Comparison of ENCODE assay signal across 29 mouse cellular contexts in genomic region chr11:98668984-98669383, GRCm38 (mm10). TPM values are rescaled to one million over a fixed set of nuclear protein-coding genes. Genes with fewer than 3 reads are reported as not detected.
A peak's percentile ranks its signal among the peaks of the same experiment; 100 is the strongest.
DNase-seq lines count a peak whose midpoint lies in the region; ATAC-seq and TF ChIP-seq lines count a peak whose summit lies in the region.
"Had no signal": no experiment of that assay in that cellular context is flagged by ENCODE, and none has a peak within 500 bp of the region (broad histone marks: within the 10 kb centered on the region; RNA-seq: fewer than 3 reads in every experiment).

No protein-coding gene starts in this region.

- H3K36me3 ChIP-seq in midbrain, embryonic 11.5 days (ENCODE audit: control insufficient read depth, insufficient read depth, low read length): no peaks in the 10 kb centered on the region
- H3K36me3 ChIP-seq in midbrain, embryonic 14.5 days (ENCODE audit: control insufficient read depth, insufficient read depth, low read length): no peaks in the 10 kb centered on the region
- no peaks in the 10 kb centered on the region for H3K36me3 ChIP-seq in CH12.LX (replicated peaks in 1 of 2; ENCODE audit: control insufficient read depth in 1 of 2, insufficient read depth in 1 of 2, low read length in 1 of 2)
- H3K36me3 ChIP-seq: embryonic facial prominence, embryonic 10.5 days; embryonic facial prominence, embryonic 12.5 days; forebrain, embryonic 15.5 days had no signal

- no peak for ATAC-seq in midbrain, embryonic 11.5 days (ENCODE audit: low FRiP score)
- no peak for ATAC-seq in midbrain, embryonic 14.5 days (ENCODE audit: low FRiP score, low TSS enrichment)
- ATAC-seq in megakaryocyte progenitor cell, adult 5-6 weeks (replicated peaks; ENCODE audit: poor library complexity): no peak
- ATAC-seq: activated CD4-positive, CD25-positive, alpha-beta regulatory T cell, adult 4 months; CD4-positive, CD25-positive, alpha-beta regulatory T cell, adult 4 months; forebrain, embryonic 13.5 days; forebrain, embryonic 15.5 days; forebrain, postnatal 0 days; Patski had no signal

- TF ChIP-seq RAD21 in CH12.LX (IDR thresholded peaks at IDR 0.05; ENCODE audit: low read depth, low read length): no peak

- in situ Hi-C loops in CH12.LX (cut with MboI; ENCODE audit: low pct_ligation_motif_present, low pct_unique_long_range_greater_than_20kb, low sequenced_read_pairs): no loop called here

- H3K4me2 ChIP-seq in midbrain, embryonic 11.5 days: no peak overlapping the region
- H3K4me2 ChIP-seq in midbrain, embryonic 14.5 days (ENCODE audit: low read length): no peak overlapping the region
- no peak overlapping the region for H3K4me2 ChIP-seq in CH12.LX (ENCODE audit: insufficient read depth, low read depth, poor library complexity, severe bottlenecking)
- H3K4me2 ChIP-seq: embryonic facial prominence, embryonic 12.5 days; forebrain, embryonic 13.5 days; forebrain, embryonic 15.5 days had no signal

- WGBS in midbrain, embryonic 11.5 days: 75% methylated on average over 2 of the region's 2 CpGs
- WGBS in midbrain, embryonic 14.5 days: 74% methylated on average over 2 of the region's 2 CpGs

- H3K79me2 ChIP-seq in CH12.LX (replicated peaks; ENCODE audit: control insufficient read depth, extremely low read depth, insufficient read depth, poor library complexity, severe bottlenecking): no peaks in the 10 kb centered on the region

- no peaks in the 10 kb centered on the region for H3K4me1 ChIP-seq in midbrain, embryonic 11.5 days (ENCODE audit: control insufficient read depth, insufficient read depth, low read length)
- no peaks in the 10 kb centered on the region for H3K4me1 ChIP-seq in midbrain, embryonic 14.5 days (ENCODE audit: control insufficient read depth, insufficient read depth, low read length)
- H3K4me1 ChIP-seq in CH12.LX (ENCODE audit: control insufficient read depth in 1 of 2, insufficient read depth in 2 of 2): peaks cover 6 to 27% of the 10 kb centered on the region in 2 experiments; a peak in 3 of 4 replicates
- H3K4me1 ChIP-seq: embryonic facial prominence, embryonic 10.5 days; embryonic facial prominence, embryonic 12.5 days; forebrain, embryonic 13.5 days; forebrain, embryonic 15.5 days had no signal

- H3K27me3 ChIP-seq in midbrain, embryonic 11.5 days (ENCODE audit: control insufficient read depth, insufficient read depth, low read length): no peaks in the 10 kb centered on the region
- H3K27me3 ChIP-seq in midbrain, embryonic 14.5 days (ENCODE audit: control insufficient read depth, insufficient read depth, low read length): no peaks in the 10 kb centered on the region
- peaks cover 61% of the 10 kb centered on the region for H3K27me3 ChIP-seq in CH12.LX (replicated peaks)

- TF ChIP-seq POLR2A in CH12.LX (IDR thresholded peaks at IDR 0.05; ENCODE audit: low read depth, low read length): no peak

- no peak overlapping the region for H3K27ac ChIP-seq in midbrain, embryonic 11.5 days (ENCODE audit: low read depth, low read length)
- no peak overlapping the region for H3K27ac ChIP-seq in midbrain, embryonic 14.5 days (replicated peaks; ENCODE audit: low read depth, low read length)
- no peak overlapping the region for H3K27ac ChIP-seq in CH12.LX (ENCODE audit: insufficient read depth, low read depth)
- H3K27ac ChIP-seq: embryonic facial prominence, embryonic 10.5 days; embryonic facial prominence, embryonic 12.5 days; forebrain, embryonic 13.5 days; forebrain, embryonic 15.5 days had no signal

- no peak overlapping the region for H3K4me3 ChIP-seq in midbrain, embryonic 11.5 days (ENCODE audit: low read depth, low read length)
- H3K4me3 ChIP-seq in midbrain, embryonic 14.5 days (replicated peaks; ENCODE audit: low read depth, low read length): no peak overlapping the region
- no peak overlapping the region for H3K4me3 ChIP-seq in CH12.LX (replicated peaks in 1 of 3; ENCODE audit: low read depth in 2 of 3, low read length in 2 of 3, poor library complexity in 1 of 3)
- H3K4me3 ChIP-seq: embryonic facial prominence, embryonic 10.5 days; embryonic facial prominence, embryonic 12.5 days; forebrain, embryonic 13.5 days; forebrain, embryonic 15.5 days had no signal

- TF ChIP-seq EP300 in CH12.LX (IDR thresholded peaks at IDR 0.05; ENCODE audit: low read length): no peak

- dilution Hi-C loops in CH12.LX (cut with MboI; ENCODE audit: extremely low pct_ligation_motif_present, extremely low pct_unique_long_range_greater_than_20kb, low sequenced_read_pairs): no loop called here

- no peak for TF ChIP-seq CTCF in CH12.LX (conservative IDR thresholded peaks at IDR 0.05 in 1 of 2, IDR thresholded peaks at IDR 0.05 in 1 of 2; ENCODE audit: low read depth in 2 of 2, low read length in 2 of 2)

- no peaks in the 10 kb centered on the region for H3K9me3 ChIP-seq in midbrain, embryonic 11.5 days (ENCODE audit: control insufficient read depth, low read length)
- no peaks in the 10 kb centered on the region for H3K9me3 ChIP-seq in midbrain, embryonic 14.5 days (ENCODE audit: control insufficient read depth, low read length)
- no peaks in the 10 kb centered on the region for H3K9me3 ChIP-seq in CH12.LX (replicated peaks; ENCODE audit: low read length)
- H3K9me3 ChIP-seq: embryonic facial prominence, embryonic 10.5 days; embryonic facial prominence, embryonic 12.5 days; forebrain, embryonic 13.5 days; forebrain, embryonic 15.5 days had no signal

- no peak overlapping the region for H3K9ac ChIP-seq in midbrain, embryonic 11.5 days (ENCODE audit: low read length)
- no peak overlapping the region for H3K9ac ChIP-seq in midbrain, embryonic 14.5 days (replicated peaks; ENCODE audit: low read length)
- no peak overlapping the region for H3K9ac ChIP-seq in CH12.LX (ENCODE audit: insufficient read depth, low read depth)
- H3K9ac ChIP-seq: embryonic facial prominence, embryonic 12.5 days; forebrain, embryonic 13.5 days; forebrain, embryonic 15.5 days; forebrain, postnatal 0 days had no signal

- DNase-seq in midbrain, embryonic 11.5 days (ENCODE audit: low spot score, missing footprints): peak; percentile 19
- DNase-seq in midbrain, embryonic 14.5 days: no peak
- DNase-seq in thymus, postnatal 14 days: peak; percentile 31
- no peak for DNase-seq in thymus, postnatal 10 days (ENCODE audit: low spot score in 2 of 2)
- peak; percentile 35 for DNase-seq in CH12.LX (ENCODE audit: extremely low read depth)
- DNase-seq in lung, postnatal 10 days: no peak
- DNase-seq: adrenal gland, adult 8-10 months; adrenal gland, postnatal 14 days; adrenal gland, postnatal 36 days; B cell, adult 2 months; cerebellum, adult 11-12 months; cerebellum, adult 2 months; cerebellum, adult 9-10 months; cerebellum, postnatal 10 days; cerebellum, postnatal 25 days; forebrain, postnatal 0 days had no signal

TF ChIP-seq in CH12.LX, 34 proteins besides CTCF, POLR2A, EP300 and RAD21:
- no peak for TF ChIP-seq BHLHE40 (IDR thresholded peaks at IDR 0.05; ENCODE audit: low read depth, low read length)
- no peak for TF ChIP-seq ZNF384 (IDR thresholded peaks at IDR 0.05; ENCODE audit: low read depth, low read length)
- TF ChIP-seq ETS1 (conservative IDR thresholded peaks at IDR 0.05; ENCODE audit: low read depth, low read length): peak; percentile 48
- no peak for TF ChIP-seq MAX (IDR thresholded peaks at IDR 0.05; ENCODE audit: low read length)
- TF ChIP-seq JUN (IDR thresholded peaks at IDR 0.05; ENCODE audit: insufficient read depth, low read depth, low read length): no peak
- TF ChIP-seq GABPA (IDR thresholded peaks at IDR 0.05; ENCODE audit: insufficient replicate concordance, low read depth, low read length): no peak

RNA-seq across cellular contexts. Expression of gene Gsdma, which starts 4.8 kb away (rescaled TPM):
- polyA plus RNA-seq in midbrain, embryonic 11.5 days (2014; fragmentation: Nextera tagmentation; extraction: Ambion mirVana): not detected in 2 replicates
- polyA plus RNA-seq in midbrain, embryonic 14.5 days (2014; fragmentation: Nextera tagmentation; extraction: Ambion mirVana): not detected in 2 replicates
- total RNA-seq in CH12.LX (2012; rRNA removed) (not detected in 2 replicates), CH12.LX (2014; rRNA removed) (not detected in 2 replicates)
- polyA plus RNA-seq in CH12.LX (2012; ENCODE audit: insufficient read length, low read depth): 0.08 and 0.10 TPM in 2 replicates
- not detected in 2 replicates for total RNA-seq in megakaryocyte progenitor cell, adult 5-6 weeks (2015)
- total RNA-seq in megakaryocyte progenitor cell, adult 5-6 weeks (2017): not detected in 2 replicates
- total RNA-seq: adrenal gland, adult 18-20 months; adrenal gland, adult 8-10 months; adrenal gland, postnatal 36 days; forebrain, postnatal 0 days had no signal
- polyA plus RNA-seq: embryonic facial prominence, embryonic 10.5 days; forebrain, embryonic 11.5 days; forebrain, embryonic 13.5 days; forebrain, embryonic 15.5 days had no signal

RNA-seq across cellular contexts. Expression of gene Psmd3, which starts 13.4 kb away (rescaled TPM):
- polyA plus RNA-seq in midbrain, embryonic 11.5 days (2014; fragmentation: Nextera tagmentation; extraction: Ambion mirVana): 142 and 155 TPM in 2 replicates
- 135 and 164 TPM in 2 replicates for polyA plus RNA-seq in midbrain, embryonic 14.5 days (2014; fragmentation: Nextera tagmentation; extraction: Ambion mirVana)
- total RNA-seq in CH12.LX (2012; rRNA removed) (291 and 337 TPM in 2 replicates), CH12.LX (2014; rRNA removed) (163 and 166 TPM in 2 replicates)
- polyA plus RNA-seq in CH12.LX (2012; ENCODE audit: insufficient read length, low read depth): 345 and 354 TPM in 2 replicates
- total RNA-seq in megakaryocyte progenitor cell, adult 5-6 weeks (2015): 38.0 and 38.6 TPM in 2 replicates
- total RNA-seq in megakaryocyte progenitor cell, adult 5-6 weeks (2017): 70.9 and 71.9 TPM in 2 replicates

RNA-seq across cellular contexts. Expression of gene Gsdma2, which starts 22.4 kb away (rescaled TPM):
- not detected in 2 replicates for polyA plus RNA-seq in midbrain, embryonic 11.5 days (2014; fragmentation: Nextera tagmentation; extraction: Ambion mirVana)
- polyA plus RNA-seq in midbrain, embryonic 14.5 days (2014; fragmentation: Nextera tagmentation; extraction: Ambion mirVana): not detected in 2 replicates
- total RNA-seq in CH12.LX (2012; rRNA removed) (not detected in 2 replicates), CH12.LX (2014; rRNA removed) (not detected in 2 replicates)
- polyA plus RNA-seq in CH12.LX (2012; ENCODE audit: insufficient read length, low read depth): not detected in 2 replicates
- not detected in 2 replicates for total RNA-seq in megakaryocyte progenitor cell, adult 5-6 weeks (2015)
- total RNA-seq in megakaryocyte progenitor cell, adult 5-6 weeks (2017): not detected in 2 replicates
- total RNA-seq: ES-E14; forebrain, postnatal 0 days had no signal
- polyA plus RNA-seq: activated CD4-positive, CD25-positive, alpha-beta regulatory T cell, adult 4 months; CD4-positive, CD25-positive, alpha-beta regulatory T cell, adult 4 months; cerebellum, adult 2 months; cortical plate, adult 2 months; embryonic facial prominence, embryonic 10.5 days; embryonic facial prominence, embryonic 12.5 days; embryonic facial prominence, embryonic 14.5 days; forebrain, embryonic 11.5 days; forebrain, embryonic 13.5 days; forebrain, embryonic 15.5 days; Patski had no signal

RNA-seq across cellular contexts. Expression of gene Csf3, which starts 32.1 kb away (rescaled TPM):
- not detected in 2 replicates for polyA plus RNA-seq in midbrain, embryonic 11.5 days (2014; fragmentation: Nextera tagmentation; extraction: Ambion mirVana)
- not detected in 2 replicates for polyA plus RNA-seq in midbrain, embryonic 14.5 days (2014; fragmentation: Nextera tagmentation; extraction: Ambion mirVana)
- total RNA-seq in CH12.LX (2012; rRNA removed) (not detected in 2 replicates), CH12.LX (2014; rRNA removed) (not detected in 2 replicates)
- 0.21 and 0.29 TPM in 2 replicates for polyA plus RNA-seq in CH12.LX (2012; ENCODE audit: insufficient read length, low read depth)
- total RNA-seq in megakaryocyte progenitor cell, adult 5-6 weeks (2015): not detected in 2 replicates
- not detected in 2 replicates for total RNA-seq in megakaryocyte progenitor cell, adult 5-6 weeks (2017)
- total RNA-seq: adrenal gland, adult 18-20 months; adrenal gland, adult 8-10 months; adrenal gland, postnatal 14 days; adrenal gland, postnatal 36 days; forebrain, postnatal 0 days had no signal
- polyA plus RNA-seq: activated CD4-positive, CD25-positive, alpha-beta regulatory T cell, adult 4 months; CD4-positive, CD25-positive, alpha-beta regulatory T cell, adult 4 months; cerebellum, adult 2 months; embryonic facial prominence, embryonic 10.5 days; embryonic facial prominence, embryonic 12.5 days; embryonic facial prominence, embryonic 14.5 days; forebrain, embryonic 11.5 days; forebrain, embryonic 15.5 days; forebrain, postnatal 0 days had no signal

RNA-seq across cellular contexts. Expression of gene Gsdma3, which starts 42.8 kb away (rescaled TPM):
- polyA plus RNA-seq in midbrain, embryonic 11.5 days (2014; fragmentation: Nextera tagmentation; extraction: Ambion mirVana): not detected in 2 replicates
- polyA plus RNA-seq in midbrain, embryonic 14.5 days (2014; fragmentation: Nextera tagmentation; extraction: Ambion mirVana): not detected in 2 replicates
- not detected in 2 replicates for total RNA-seq in CH12.LX (2012; rRNA removed)
- total RNA-seq in CH12.LX (2014; rRNA removed): not detected in 2 replicates
- polyA plus RNA-seq in CH12.LX (2012; ENCODE audit: insufficient read length, low read depth): not detected in 2 replicates
- total RNA-seq in megakaryocyte progenitor cell, adult 5-6 weeks (2015): not detected in 2 replicates
- total RNA-seq in megakaryocyte progenitor cell, adult 5-6 weeks (2017): not detected in 2 replicates
- total RNA-seq: ES-E14; forebrain, postnatal 0 days had no signal
- polyA plus RNA-seq: activated CD4-positive, CD25-positive, alpha-beta regulatory T cell, adult 4 months; cerebellum, adult 2 months; cortical plate, adult 2 months; embryonic facial prominence, embryonic 10.5 days; embryonic facial prominence, embryonic 12.5 days; embryonic facial prominence, embryonic 14.5 days; forebrain, embryonic 11.5 days; forebrain, embryonic 13.5 days; forebrain, embryonic 15.5 days; forebrain, postnatal 0 days; Patski had no signal

Comparison
In these comparisons a context has a peak if more than half of its experiments do, and no peak if none do; other contexts are left out.
1. DNase-seq: peak in midbrain, embryonic 11.5 days (single experiment), thymus, postnatal 14 days (single experiment) and CH12.LX (single experiment); none in midbrain, embryonic 14.5 days (single experiment), thymus, postnatal 10 days (0 of 2) and lung, postnatal 10 days (single experiment).